Mouse (Mus musculus): ENCODE results near the gene Ctcfl. TPM values are rescaled to one million over a fixed set of nuclear protein-coding genes. Genes with fewer than 3 reads are reported as not detected.

Gene Ctcfl
- polyA plus RNA-seq, 1 experiment from 2014 or later, result 0.02 TPM

DNA sequence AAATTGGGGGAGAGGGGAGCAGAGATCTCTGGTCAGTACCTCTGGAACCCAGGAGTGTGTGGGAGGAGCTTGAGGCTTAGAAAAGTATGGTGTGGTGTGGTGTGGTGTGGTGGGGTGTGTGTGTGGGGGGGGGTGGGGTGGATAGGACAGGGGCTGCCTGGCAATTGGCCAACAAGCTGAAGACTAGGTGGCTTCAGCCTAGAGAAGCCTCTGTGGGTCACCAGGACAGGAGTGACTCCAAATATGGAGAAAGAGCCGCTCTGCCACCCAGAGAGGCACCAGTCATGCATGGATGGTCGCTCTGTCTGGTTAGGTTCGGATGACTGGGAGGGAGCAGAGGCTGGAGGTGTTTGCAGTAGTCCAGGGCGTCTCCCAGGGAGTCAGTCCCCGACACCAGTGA lies 71.9 kb downstream of the Ctcfl start:
- H3K36me3 ChIP-seq, result no peaks in the 10 kb centered on the region
- WGBS (ENCODE audit: insufficient replicate concordance), result 53% methylated on average over 5 of the region's 5 CpGs
- peak overlapping the region; percentile 36 for H3K4me2 ChIP-seq
- H3K9ac ChIP-seq, result peak overlapping the region; percentile 49
- H3K27me3 ChIP-seq, result 0 out of 2 replicates have a peak, but pooled peaks cover 5% of the 10 kb centered on the region
- no peaks in the 10 kb centered on the region for H3K9me3 ChIP-seq (replicated peaks)
- DNase-seq (no peak), ATAC-seq (ENCODE audit: low read depth) (no peak; the same call in 1 of the 2 replicates)
- peaks cover 89% of the 10 kb centered on the region for H3K4me1 ChIP-seq (replicated peaks)
- H3K27ac ChIP-seq, result peak overlapping the region; percentile 66
- H3K4me3 ChIP-seq (replicated peaks), result no peak overlapping the region

DNA sequence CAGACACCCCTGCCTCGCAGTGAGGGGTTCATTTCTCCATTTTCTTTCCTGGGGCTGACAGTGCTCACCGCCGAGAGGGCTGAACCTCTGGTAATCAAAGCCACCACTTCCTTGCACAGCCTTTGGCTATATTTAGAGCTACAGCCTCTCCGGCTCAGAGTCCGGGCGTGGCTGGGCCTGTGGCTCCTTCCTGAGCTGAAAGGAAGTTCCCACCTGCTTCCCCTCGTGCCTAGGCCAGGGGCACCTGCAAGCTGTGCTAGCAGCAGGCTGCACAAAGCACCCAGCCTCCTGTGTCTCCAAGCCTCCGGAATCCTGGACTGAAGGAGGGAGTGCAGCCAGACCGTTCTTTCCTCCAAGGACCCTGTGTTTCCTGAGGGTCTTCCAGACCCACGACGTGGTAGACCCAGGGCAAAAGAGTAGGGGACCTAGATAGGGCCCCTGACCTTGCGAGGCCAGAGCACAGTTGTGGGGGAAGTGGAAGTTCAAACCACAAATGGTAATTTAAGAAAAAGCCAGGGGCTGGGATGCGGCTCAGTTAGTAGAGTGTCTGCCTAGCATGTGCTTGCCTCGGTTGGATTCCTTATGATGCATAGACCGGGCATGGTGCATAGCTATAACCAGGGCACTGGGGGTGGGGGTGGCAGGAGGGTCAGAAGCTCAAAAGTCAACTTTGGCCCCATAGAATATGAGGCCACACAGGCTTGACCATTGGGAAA lies 72.6 kb downstream of the Ctcfl start:
- DNase-seq (no peak), ATAC-seq (ENCODE audit: low read depth) (no peak)
- Histone ChIP-seq H3K4me3 (replicated peaks) (no peak overlapping the region), H3K27me3 (0 out of 2 replicates have a peak, but pooled peaks cover 5% of the 10 kb centered on the region), H3K9me3 (replicated peaks) (no peaks in the 10 kb centered on the region), H3K4me2 (peak overlapping the region; percentile 23; the same call in 1 of the 2 replicates), H3K9ac (peak overlapping the region; percentile 49), H3K4me1 (replicated peaks) (peaks cover 94% of the 10 kb centered on the region), H3K36me3 (no peaks in the 10 kb centered on the region), H3K27ac (peak overlapping the region; percentile 66)
- WGBS (ENCODE audit: insufficient replicate concordance), result 17% methylated on average over 15 of the region's 15 CpGs

DNA sequence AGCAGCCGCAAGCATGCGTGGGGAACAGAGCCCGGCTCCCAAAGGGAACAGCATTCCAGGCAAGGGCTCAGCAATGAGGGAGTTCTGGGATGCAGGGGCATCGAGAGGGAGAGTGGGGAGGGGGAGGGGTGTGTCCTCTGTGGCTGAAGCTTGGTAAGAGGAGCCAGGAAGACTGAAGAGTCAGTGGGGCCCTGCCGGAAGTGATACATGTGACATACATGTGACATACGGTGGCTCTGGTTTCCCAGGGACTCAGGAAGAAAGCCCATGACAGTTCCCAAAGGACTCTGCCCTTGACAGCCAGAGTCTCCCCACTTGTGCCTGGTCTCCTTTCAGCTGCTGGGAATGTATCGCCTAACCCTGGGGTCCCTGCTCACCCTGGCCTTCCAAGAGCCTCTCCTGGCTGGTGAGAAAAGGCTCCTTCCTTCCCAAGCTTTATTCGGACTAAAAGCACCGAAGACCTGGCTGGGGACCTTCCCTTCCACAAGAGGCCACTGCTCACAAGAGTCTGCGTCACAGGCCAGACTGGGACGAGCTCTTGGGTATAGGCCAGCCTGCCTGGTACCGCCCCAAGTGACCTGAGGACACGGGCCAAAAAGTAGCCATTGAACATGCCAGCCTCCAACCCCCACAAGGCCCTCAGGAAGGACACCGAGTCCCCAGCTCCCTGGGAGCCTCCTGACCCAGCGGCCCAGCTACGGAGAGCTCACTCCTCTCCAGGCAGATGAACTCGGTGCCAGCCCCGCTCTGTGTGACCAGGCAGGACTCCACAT lies 74.9 kb downstream of the Ctcfl start:
- ATAC-seq (ENCODE audit: low read depth) (no peak), DNase-seq (no peak)
- H3K9me3 ChIP-seq (replicated peaks), result no peaks in the 10 kb centered on the region
- peaks cover 9% of the 10 kb centered on the region for H3K36me3 ChIP-seq
- H3K27ac ChIP-seq, result peak overlapping the region; percentile 44; the same call in 1 of the 2 replicates
- H3K27me3 ChIP-seq, result no peaks in the 10 kb centered on the region
- H3K4me2 ChIP-seq, result no peak overlapping the region
- H3K4me3 ChIP-seq (replicated peaks), result no peak overlapping the region
- WGBS (ENCODE audit: insufficient replicate concordance), result 72% methylated on average over 18 of the region's 18 CpGs
- H3K4me1 ChIP-seq (replicated peaks), result peaks cover 96% of the 10 kb centered on the region
- peak overlapping the region; percentile 39; the same call in 1 of the 2 replicates for H3K9ac ChIP-seq

Other genes starting within 250 kb of the Ctcfl start
- 2.2 and 2.6 TPM in 2 replicates for gene Bmp7, start 179.2 kb downstream of the Ctcfl start, polyA plus RNA-seq (2015; fragmentation: Nextera tagmentation; extraction: Ambion mirVana)
- gene Spo11, start 141.8 kb downstream of the Ctcfl start, polyA plus RNA-seq (2015; fragmentation: Nextera tagmentation; extraction: Ambion mirVana), result 0.08 TPM in 1 of 2 replicates, not detected in the other
- 94.5 and 96.8 TPM in 2 replicates for gene Rae1, start 119.4 kb downstream of the Ctcfl start, polyA plus RNA-seq (2015; fragmentation: Nextera tagmentation; extraction: Ambion mirVana)
- 260 and 311 TPM in 2 replicates for gene Rbm38, start 99.0 kb downstream of the Ctcfl start, polyA plus RNA-seq (2015; fragmentation: Nextera tagmentation; extraction: Ambion mirVana)
- gene Pck1, start 33.5 kb upstream of the Ctcfl start, polyA plus RNA-seq (2015; fragmentation: Nextera tagmentation; extraction: Ambion mirVana), result 0.22 and 0.24 TPM in 2 replicates
- gene Zbp1, start 99.4 kb upstream of the Ctcfl start, polyA plus RNA-seq (2015; fragmentation: Nextera tagmentation; extraction: Ambion mirVana), result 0.73 and 0.87 TPM in 2 replicates
- 0.15 and 0.20 TPM in 2 replicates for gene Pmepa1, start 157.0 kb upstream of the Ctcfl start, polyA plus RNA-seq (2015; fragmentation: Nextera tagmentation; extraction: Ambion mirVana)

Data from liver, embryonic 13.5 days (tissue).